Mouse (Mus musculus): ENCODE results near the gene Nova2.

Nova2 gene

DNA sequence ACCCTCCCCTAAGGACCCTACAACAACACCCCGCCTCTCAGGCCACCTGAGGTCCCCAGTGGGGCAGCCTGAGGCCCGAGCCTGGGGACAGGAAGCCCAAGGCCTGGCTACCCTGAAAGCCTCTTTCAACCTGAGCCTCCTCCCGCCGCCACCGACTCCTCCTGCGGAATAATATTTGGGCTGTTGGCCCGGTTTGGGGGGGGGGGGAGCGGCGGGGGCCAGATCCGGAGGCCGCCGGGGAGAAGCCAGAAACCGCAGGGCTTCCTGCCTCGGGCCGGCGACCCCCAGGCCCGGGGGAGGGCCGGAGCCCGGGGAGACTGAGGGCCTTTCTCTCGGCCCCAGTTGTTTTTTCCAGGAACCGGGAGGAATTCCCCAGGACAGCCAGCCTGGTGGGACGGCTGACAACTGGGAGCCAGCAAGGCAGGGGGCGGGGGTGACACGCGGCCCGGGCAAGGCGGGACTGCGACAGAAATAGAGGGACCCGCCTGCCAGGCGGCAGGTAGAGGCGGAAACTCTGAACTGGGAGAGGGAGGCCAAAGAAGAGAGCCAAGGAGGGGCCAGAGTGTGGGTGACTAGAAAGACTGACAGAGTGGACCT lies 86.4 kb downstream of the Nova2 start:
- no peak for DNase-seq (ENCODE audit: low spot score)

DNA sequence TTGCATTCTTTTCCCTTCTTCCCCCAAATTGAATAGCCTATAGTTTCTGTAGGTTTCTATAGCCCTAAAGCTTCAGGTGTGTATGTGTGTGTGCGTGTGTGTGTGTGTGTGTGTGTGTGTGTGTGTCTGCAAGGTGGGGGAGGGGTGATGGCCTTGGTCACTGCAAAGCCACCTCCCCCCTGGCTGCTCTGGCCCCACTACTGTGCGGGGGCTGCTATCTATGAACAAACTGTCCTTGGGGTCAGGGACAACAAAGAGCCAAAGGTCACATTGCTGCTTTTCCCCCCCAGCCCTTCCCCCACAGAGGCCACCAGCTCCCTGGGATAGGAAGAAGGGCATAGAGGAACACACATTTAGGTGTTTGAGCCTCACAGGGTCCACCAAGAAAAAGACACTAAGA lies 87.2 kb downstream of the Nova2 start:
- DNase-seq (ENCODE audit: low spot score): no peak

DNA sequence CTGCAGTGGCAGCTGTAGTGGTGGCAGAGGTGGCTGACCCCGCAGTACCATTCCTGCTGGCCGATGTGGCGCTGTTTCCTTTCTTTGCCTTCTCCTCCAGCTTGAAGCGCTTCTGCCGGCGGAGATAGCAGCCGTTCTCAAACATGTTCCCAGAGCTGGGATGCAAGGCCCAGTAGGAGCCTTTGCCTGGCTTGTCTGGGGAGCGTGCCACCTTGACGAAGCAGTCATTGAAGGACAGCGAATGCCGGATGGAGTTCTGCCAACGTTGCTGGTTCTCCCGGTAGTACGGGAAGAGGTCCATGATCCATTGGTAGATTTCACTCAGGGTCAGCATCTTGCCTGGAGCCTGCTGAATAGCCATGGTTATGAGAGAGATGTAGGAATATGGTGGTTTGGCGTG lies 88.8 kb downstream of the Nova2 start:
- DNase-seq (ENCODE audit: low spot score): no peak
